Mouse (Mus musculus) intestine, postnatal 0 days (tissue): ENCODE measurements around the gene Hsh2d. TPM values are rescaled to one million over a fixed set of nuclear protein-coding genes. Genes with fewer than 3 reads are reported as not detected.
A peak's percentile ranks its signal among the peaks of the same experiment; 100 is the strongest.

Source experiments
- ATAC-seq: fragments of 200-750 bp; cut with Nextera tagmentation; 2 replicates; pipeline ENCODE4 v1.8.0; 2017; ENCODE audit warnings: mild to moderate bottlenecking, moderate TSS enrichment, moderate library complexity
- H3K27ac ChIP-seq: fragments of 300-500 bp; sonication (generic); 2 replicates; pipeline ENCODE4 v1.5.1; 2014; ENCODE audit warnings: mild to moderate bottlenecking, low read depth, low read length, moderate library complexity
- H3K27me3 ChIP-seq: fragments of 300-500 bp; sonication (generic); replicated peaks from 2 replicates; pipeline ENCODE4 v1.6.1; 2014; ENCODE audit warnings: low read length, mixed read lengths; ENCODE audit not compliant: control insufficient read depth, insufficient read depth
- H3K36me3 ChIP-seq: fragments of 300-500 bp; sonication (generic); 2 replicates; pipeline ENCODE4 v1.6.1; 2014; ENCODE audit warnings: mild to moderate bottlenecking, moderate library complexity; ENCODE audit not compliant: control insufficient read depth, insufficient read depth
- H3K4me1 ChIP-seq: fragments of 300-500 bp; sonication (generic); replicated peaks from 2 replicates; pipeline ENCODE4 v1.6.1; 2014; ENCODE audit warnings: antibody characterized with exemption, low read length, mixed read lengths; ENCODE audit not compliant: control insufficient read depth, insufficient read depth
- H3K4me2 ChIP-seq: fragments of 300-500 bp; sonication (generic); replicated peaks from 2 replicates; pipeline ENCODE4 v1.6.1; 2014; ENCODE audit warnings: low read depth, mild to moderate bottlenecking, moderate library complexity
- H3K4me3 ChIP-seq: fragments of 300-500 bp; sonication (generic); 2 replicates; pipeline ENCODE4 v1.5.1; 2014; ENCODE audit warnings: low read depth, low read length
- H3K9ac ChIP-seq: fragments of 300-500 bp; sonication (generic); 2 replicates; pipeline ENCODE4 v1.6.1; 2014; ENCODE audit warnings: mild to moderate bottlenecking, low read depth, low read length
- H3K9me3 ChIP-seq: fragments of 300-500 bp; sonication (generic); 2 replicates; pipeline ENCODE4 v1.6.1; 2016; ENCODE audit warnings: mixed run types; ENCODE audit not compliant: control insufficient read depth
- CTCF ChIP-seq: sonication (generic); IDR thresholded peaks from 2 replicates; pipeline ENCODE4 v1.5.1; 2016; ENCODE audit warnings: low read depth, mild to moderate bottlenecking, control low read depth, antibody characterized with exemption, moderate library complexity
- WGBS: fragments of 180-500 bp; shearing (Covaris S2); extraction: QIAGEN DNeasy Blood & Tissue Kit; methylation state at CpG from one replicate; pipeline ENCODE4 v1.1.7; 2014; 5-methylcytosine and 5-hydroxymethylcytosine counted together
- polyA plus RNA-seq: library from polyadenylated mRNA; unstranded; fragments of >200 nt; fragmentation: Nextera tagmentation; extraction: Ambion mirVana; gene quantifications from 2 replicates; pipeline ENCODE4 v1.2.1, GENCODE M21; 2015

Gene Hsh2d
- polyA plus RNA-seq, 1 experiment from 2014 or later, result 3.6 TPM

DNA sequence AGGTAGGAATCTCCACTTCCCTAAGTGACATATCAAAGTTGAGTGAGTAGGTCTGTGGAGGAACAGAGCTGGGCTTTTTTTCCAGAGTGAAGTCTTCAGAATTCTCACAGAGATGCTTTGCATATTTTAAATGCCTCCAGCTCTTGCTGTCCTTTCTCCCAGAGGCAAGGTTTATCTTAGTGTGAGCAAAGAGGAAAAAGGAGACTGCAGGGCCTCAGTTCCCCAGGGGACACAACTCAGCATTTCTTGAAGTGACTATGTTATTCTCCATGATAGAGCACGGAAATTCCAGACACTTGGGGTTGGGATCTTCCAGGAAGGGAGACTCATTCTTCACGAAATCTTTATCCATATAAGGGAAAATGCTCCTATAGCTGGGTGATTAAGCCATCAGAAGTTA lies 42.2 kb upstream of the Hsh2d start:
- H3K9ac ChIP-seq, result no peak overlapping the region
- H3K4me3 ChIP-seq, result no peak overlapping the region
- peaks cover 82% of the 10 kb centered on the region for H3K36me3 ChIP-seq
- no peak overlapping the region for H3K27ac ChIP-seq
- H3K27me3 ChIP-seq, result no peaks in the 10 kb centered on the region
- H3K4me1 ChIP-seq, result no peaks in the 10 kb centered on the region
- H3K4me2 ChIP-seq, result no peak overlapping the region
- no peak for TF ChIP-seq CTCF
- no peaks in the 10 kb centered on the region for H3K9me3 ChIP-seq
- 40% methylated on average over 2 of the region's 2 CpGs for WGBS
- no peak for ATAC-seq

DNA sequence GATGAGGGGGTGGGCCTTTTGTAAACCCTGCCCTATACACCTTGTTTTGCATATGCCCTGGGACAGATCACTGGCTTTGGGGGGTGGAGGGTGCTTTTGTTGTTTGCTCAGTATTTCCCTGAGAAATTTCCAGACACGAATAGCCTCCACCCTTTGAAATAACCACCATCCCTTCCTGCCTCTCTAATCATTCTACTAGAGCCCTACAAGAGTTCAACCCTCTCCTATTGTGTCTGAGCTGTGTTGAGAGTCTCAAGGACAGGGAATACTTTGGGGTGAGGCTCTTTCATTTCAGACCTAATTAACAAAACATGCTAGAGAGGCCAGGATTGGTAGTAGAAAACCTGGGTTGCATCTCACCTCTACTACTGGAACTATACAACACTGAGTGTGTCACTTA lies 40.4 kb upstream of the Hsh2d start:
- Histone ChIP-seq H3K9me3 (no peaks in the 10 kb centered on the region), H3K27me3 (no peaks in the 10 kb centered on the region), H3K4me1 (no peaks in the 10 kb centered on the region), H3K27ac (no peak overlapping the region), H3K4me3 (no peak overlapping the region), H3K4me2 (no peak overlapping the region), H3K36me3 (peaks cover 71% of the 10 kb centered on the region), H3K9ac (no peak overlapping the region)
- WGBS, result 53% methylated on average over 1 of the region's 1 CpGs
- no peak for TF ChIP-seq CTCF
- no peak for ATAC-seq

DNA sequence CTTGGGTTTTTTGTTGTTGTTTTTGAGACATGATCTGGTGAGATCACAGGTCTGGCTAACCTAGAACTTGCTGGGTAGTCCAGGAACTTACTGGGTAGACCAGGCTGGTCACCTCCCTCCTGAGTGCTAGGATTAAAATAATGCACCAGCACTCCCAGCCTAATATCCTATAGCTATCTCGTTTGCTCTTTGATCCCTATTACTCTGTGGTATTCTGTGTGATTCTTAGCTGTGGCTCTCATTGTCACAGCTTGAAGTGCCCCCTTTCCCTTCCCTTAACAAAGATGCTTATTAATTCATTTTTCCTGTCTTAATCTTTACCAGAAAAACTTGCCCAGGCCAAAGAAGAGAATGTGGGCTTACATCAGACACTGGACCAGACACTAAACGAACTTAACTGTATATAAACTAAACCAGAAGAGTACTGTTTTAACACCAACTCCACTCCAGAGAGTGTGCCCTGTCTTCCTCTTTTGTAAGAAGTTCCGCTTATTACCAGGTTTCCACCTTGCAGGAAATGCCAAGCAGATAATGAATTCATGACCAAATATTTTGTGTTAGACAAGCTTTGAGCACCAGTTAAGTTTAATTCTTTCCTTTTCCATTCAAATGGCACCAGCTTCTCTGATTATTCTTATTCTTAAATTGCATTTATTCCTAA lies 37.9 kb upstream of the Hsh2d start:
- 81% methylated on average over 3 of the region's 3 CpGs for WGBS
- H3K4me1 ChIP-seq, result no peaks in the 10 kb centered on the region
- peaks cover 49% of the 10 kb centered on the region for H3K36me3 ChIP-seq
- no peaks in the 10 kb centered on the region for H3K9me3 ChIP-seq
- no peak overlapping the region; the same call in none of the 2 replicates for H3K27ac ChIP-seq
- H3K27me3 ChIP-seq, result no peaks in the 10 kb centered on the region
- no peak overlapping the region for H3K4me3 ChIP-seq
- ATAC-seq, result no peak
- no peak overlapping the region for H3K4me2 ChIP-seq
- no peak overlapping the region for H3K9ac ChIP-seq
- no peak for TF ChIP-seq CTCF

GRCm38 (mm10) chr8:72153382-72153781 lies 36.1 kb upstream of the Hsh2d start:
- no peaks in the 10 kb centered on the region for H3K9me3 ChIP-seq
- peaks cover 38% of the 10 kb centered on the region for H3K36me3 ChIP-seq
- no peak for ATAC-seq
- H3K27me3 ChIP-seq, result no peaks in the 10 kb centered on the region
- no peak overlapping the region for H3K4me3 ChIP-seq
- H3K4me2 ChIP-seq, result no peak overlapping the region
- H3K9ac ChIP-seq, result no peak overlapping the region
- H3K27ac ChIP-seq, result no peak overlapping the region
- H3K4me1 ChIP-seq, result no peaks in the 10 kb centered on the region
- TF ChIP-seq CTCF, result no peak

GRCm38 (mm10) chr8:72158096-72158495 lies 31.3 kb upstream of the Hsh2d start:
- Histone ChIP-seq H3K9ac (no peak overlapping the region), H3K4me1 (peaks cover 8% of the 10 kb centered on the region), H3K36me3 (no peaks in the 10 kb centered on the region), H3K9me3 (no peaks in the 10 kb centered on the region), H3K27ac (no peak overlapping the region), H3K27me3 (no peaks in the 10 kb centered on the region), H3K4me3 (no peak overlapping the region), H3K4me2 (no peak overlapping the region)
- no peak for ATAC-seq
- no peak for TF ChIP-seq CTCF
- 71% methylated on average over 2 of the region's 2 CpGs for WGBS

DNA sequence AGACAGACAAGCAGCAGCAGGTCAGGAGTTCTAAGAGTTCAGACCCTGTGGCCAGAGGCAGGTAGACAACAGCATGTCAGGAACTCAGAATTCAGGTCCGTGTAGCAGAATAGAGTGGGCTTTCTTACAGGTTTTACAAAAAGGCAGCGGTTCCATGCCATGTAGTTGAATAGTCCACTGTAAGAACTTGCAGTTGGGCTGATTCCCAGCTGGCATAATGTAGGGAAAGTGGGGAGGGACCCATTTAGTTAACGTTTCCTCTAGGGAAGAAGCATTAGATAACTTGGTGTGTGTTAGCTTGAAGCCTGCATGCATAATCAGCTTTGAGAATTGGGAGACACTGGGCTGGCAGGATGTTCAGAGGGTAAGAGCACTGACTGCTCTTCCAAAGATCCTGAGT lies 30.7 kb upstream of the Hsh2d start:
- no peaks in the 10 kb centered on the region for H3K36me3 ChIP-seq
- H3K4me2 ChIP-seq, result no peak overlapping the region
- 79% methylated on average over 3 of the region's 3 CpGs for WGBS
- peaks cover 8% of the 10 kb centered on the region for H3K4me1 ChIP-seq
- no peak overlapping the region for H3K4me3 ChIP-seq
- H3K9me3 ChIP-seq, result no peaks in the 10 kb centered on the region
- H3K9ac ChIP-seq, result no peak overlapping the region
- ATAC-seq, result no peak
- no peaks in the 10 kb centered on the region for H3K27me3 ChIP-seq
- H3K27ac ChIP-seq, result no peak overlapping the region
- TF ChIP-seq CTCF, result no peak

GRCm38 (mm10) chr8:72160007-72160406 lies 29.4 kb upstream of the Hsh2d start:
- ATAC-seq, result no peak
- Histone ChIP-seq H3K4me2 (peak overlapping the region; percentile 68), H3K4me3 (peak overlapping the region; percentile 37), H3K9ac (no peak overlapping the region), H3K27ac (peak overlapping the region; percentile 66; the same call in 1 of the 2 replicates), H3K36me3 (no peaks in the 10 kb centered on the region), H3K4me1 (peaks cover 8% of the 10 kb centered on the region), H3K27me3 (no peaks in the 10 kb centered on the region), H3K9me3 (no peaks in the 10 kb centered on the region)
- WGBS, result 67% methylated on average over 3 of the region's 3 CpGs
- TF ChIP-seq CTCF, result peak; percentile 33; the same call in 1 of the 2 replicates
